Mouse (Mus musculus): ENCODE measurements around the gene Herc4. TPM values are rescaled to one million over a fixed set of nuclear protein-coding genes. Genes with fewer than 3 reads are reported as not detected.

The Herc4 gene
- polyA plus RNA-seq, 1 experiment from 2014 or later = 32.8 TPM

Other genes with a start within 250 kb of the Herc4 start
- gene Hnrnph3, start 219.6 kb upstream of the Herc4 start, polyA plus RNA-seq (2015; fragmentation: Nextera tagmentation; extraction: Ambion mirVana) = 191 and 209 TPM in 2 replicates
- 1.1 and 1.8 TPM in 2 replicates for gene Pbld2, start 219.5 kb upstream of the Herc4 start, polyA plus RNA-seq (2015; fragmentation: Nextera tagmentation; extraction: Ambion mirVana)
- 0.87 and 1.6 TPM in 2 replicates for gene Pbld1, start 183.6 kb upstream of the Herc4 start, polyA plus RNA-seq (2015; fragmentation: Nextera tagmentation; extraction: Ambion mirVana)
- 0.51 and 0.81 TPM in 2 replicates for gene Atoh7, start 144.2 kb upstream of the Herc4 start, polyA plus RNA-seq (2015; fragmentation: Nextera tagmentation; extraction: Ambion mirVana)
- 0.15 and 0.17 TPM in 2 replicates for gene Mypn, start 39.9 kb upstream of the Herc4 start, polyA plus RNA-seq (2015; fragmentation: Nextera tagmentation; extraction: Ambion mirVana)
- gene Sirt1, start 137.9 kb downstream of the Herc4 start, polyA plus RNA-seq (2015; fragmentation: Nextera tagmentation; extraction: Ambion mirVana) = 4.7 and 5.2 TPM in 2 replicates
- 7.2 and 9.0 TPM in 2 replicates for gene Dnajc12, start 138.6 kb downstream of the Herc4 start, polyA plus RNA-seq (2015; fragmentation: Nextera tagmentation; extraction: Ambion mirVana)
- not detected in 2 replicates for gene Gm7075, start 178.0 kb downstream of the Herc4 start, polyA plus RNA-seq (2015; fragmentation: Nextera tagmentation; extraction: Ambion mirVana)
- 0.65 and 1.1 TPM in 2 replicates for gene Ctnna3, start 186.3 kb downstream of the Herc4 start, polyA plus RNA-seq (2015; fragmentation: Nextera tagmentation; extraction: Ambion mirVana)

Measured in forebrain, embryonic 15.5 days (tissue).